Mouse (Mus musculus): ENCODE measurements around the gene Gm5039.
A peak's percentile ranks its signal among the peaks of the same experiment; 100 is the strongest.
"Not testable (repeated sequence)": the region's sequence is repeated elsewhere in the genome, so short reads cannot be mapped to it uniquely, and the experiment has no call there.

Gm5039 gene

GRCm38 (mm10) chr12:88323926-88324325, at the start of gene Gm5039:
Gene Gm5039, minus strand, starts transcription at chr12:88324026.
- DNase-seq = not testable (repeated sequence)

GRCm38 (mm10) chr12:88372018-88372417, 48.2 kb upstream of the Gm5039 start:
- no peak for DNase-seq

GRCm38 (mm10) chr12:88370321-88370720, 46.5 kb upstream of the Gm5039 start:
- not testable (repeated sequence) for DNase-seq

GRCm38 (mm10) chr12:88369690-88370089, 45.9 kb upstream of the Gm5039 start:
- not testable (repeated sequence) for DNase-seq

- no peak for DNase-seq
These were observed 44.8 kb upstream of the Gm5039 start for GRCm38 (mm10) chr12:88368618-88369017.

- DNase-seq = no peak
These were observed 43.8 kb upstream of the Gm5039 start for GRCm38 (mm10) chr12:88367673-88368072.

GRCm38 (mm10) chr12:88361120-88361445, 37.3 kb upstream of the Gm5039 start:
- no peak for DNase-seq

- peak; percentile 89 to 91 for DNase-seq
These were observed 36.8 kb upstream of the Gm5039 start, which contains the start of gene Adck1 for GRCm38 (mm10) chr12:88360441-88361119. Gene Adck1, plus strand, starts transcription at chr12:88360554.

GRCm38 (mm10) chr12:88354182-88354702, 30.4 kb upstream of the Gm5039 start:
- no peak for DNase-seq

- not testable (repeated sequence) for DNase-seq
These were observed 17.5 kb upstream of the Gm5039 start for GRCm38 (mm10) chr12:88341286-88341685.

GRCm38 (mm10) chr12:88336662-88337413, 13.0 kb upstream of the Gm5039 start:
- not testable (repeated sequence) for DNase-seq

GRCm38 (mm10) chr12:88314556-88314955, 9.3 kb downstream of the Gm5039 start:
- no peak for DNase-seq

- not testable (repeated sequence) for DNase-seq
These were observed 26.7 kb downstream of the Gm5039 start for GRCm38 (mm10) chr12:88297171-88297570.

- not testable (repeated sequence) for DNase-seq
These were observed 30.7 kb downstream of the Gm5039 start for GRCm38 (mm10) chr12:88293082-88293481.

GRCm38 (mm10) chr12:88285224-88285623, 38.6 kb downstream of the Gm5039 start:
- peak in 1 of 2 experiments; percentile 20 for DNase-seq

- DNase-seq = not testable (repeated sequence)
These were observed 49.4 kb downstream of the Gm5039 start, which contains the start of gene Gm5662 for GRCm38 (mm10) chr12:88274400-88274799. Gene Gm5662, minus strand, starts transcription at chr12:88274500.
